In the genomic region with DNA sequence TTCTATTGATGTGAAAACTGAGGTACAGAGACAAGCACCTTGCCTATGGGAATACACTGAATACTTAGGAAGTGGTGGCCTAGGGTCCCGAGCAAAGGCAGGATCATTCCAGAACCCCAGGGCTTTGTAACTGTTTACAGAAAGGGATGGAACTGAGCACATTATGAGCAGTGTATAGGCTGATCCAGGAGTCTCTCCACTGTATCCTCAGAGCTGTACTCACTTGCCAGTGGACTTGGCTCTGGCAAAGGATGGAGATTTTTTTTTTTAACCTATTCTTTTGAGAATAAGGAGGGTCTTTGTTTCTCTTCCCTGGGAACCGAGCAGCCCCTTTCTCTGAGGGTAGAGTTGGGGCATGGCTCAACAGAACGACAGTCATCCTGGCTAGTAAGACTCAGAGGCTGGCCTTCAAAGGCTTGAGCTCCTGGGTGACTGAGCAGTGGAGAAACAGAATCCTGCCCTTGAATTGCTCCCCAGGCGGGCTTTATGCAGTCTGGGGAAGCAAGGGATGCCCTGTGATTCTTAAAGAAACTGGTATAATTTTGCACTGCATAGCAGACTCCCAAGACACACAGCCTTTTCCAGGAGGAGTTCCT, we compare ENCODE assay signal across 15 mouse cellular contexts. TPM values are rescaled to one million over a fixed set of nuclear protein-coding genes. Genes with fewer than 3 reads are reported as not detected.
DNase-seq lines count a peak whose midpoint lies in the region; ATAC-seq and TF ChIP-seq lines count a peak whose summit lies in the region.
"Had no signal": no experiment of that assay in that cellular context is flagged by ENCODE, and none has a peak within 500 bp of the region (broad histone marks: within the 10 kb centered on the region; RNA-seq: fewer than 3 reads in every experiment).

No protein-coding gene starts in this region.

- H3K4me2 ChIP-seq in hindbrain, embryonic 12.5 days (replicated peaks) = no peak overlapping the region
- no peak overlapping the region for H3K4me2 ChIP-seq in hindbrain, embryonic 11.5 days (replicated peaks; ENCODE audit: low read depth, low read length)
- no peak overlapping the region for H3K4me2 ChIP-seq in forebrain, embryonic 15.5 days (replicated peaks)
- H3K4me2 ChIP-seq: heart, embryonic 15.5 days; intestine, embryonic 15.5 days had no signal

- H3K4me1 ChIP-seq in hindbrain, embryonic 12.5 days = peaks cover 3% of the 10 kb centered on the region
- no peaks in the 10 kb centered on the region; the same call in 1 of the 2 replicates for H3K4me1 ChIP-seq in hindbrain, embryonic 11.5 days (replicated peaks; ENCODE audit: control insufficient read depth, insufficient read depth, low read length)
- H3K4me1 ChIP-seq in forebrain, embryonic 15.5 days = peaks cover 23% of the 10 kb centered on the region
- no peaks in the 10 kb centered on the region for H3K4me1 ChIP-seq in thymus, adult 2 months (replicated peaks; ENCODE audit: control insufficient read depth, insufficient read depth, low read length)
- H3K4me1 ChIP-seq: heart, embryonic 15.5 days had no signal

- TF ChIP-seq CTCF in brain, embryonic 14.5 days (IDR thresholded peaks at IDR 0.05; ENCODE audit: borderline replicate concordance, extremely low read depth, insufficient read depth, insufficient read length) = no peak
- no peak for TF ChIP-seq CTCF in thymus, adult 2 months (IDR thresholded peaks at IDR 0.05; ENCODE audit: borderline replicate concordance, control insufficient read depth, extremely low read depth, insufficient read depth, low read length, poor library complexity)

- no peak for TF ChIP-seq POLR2A in brain, embryonic 14.5 days (IDR thresholded peaks at IDR 0.05; ENCODE audit: borderline replicate concordance, extremely low read depth, insufficient read depth, insufficient read length, poor library complexity, severe bottlenecking)
- TF ChIP-seq POLR2A in thymus, adult 2 months (IDR thresholded peaks at IDR 0.05; ENCODE audit: control insufficient read depth, extremely low read depth, insufficient read depth, low read length, poor library complexity) = no peak

- DNase-seq in hindbrain, embryonic 11.5 days (ENCODE audit: low spot score) = no peak
- DNase-seq in brain, embryonic 14.5 days (ENCODE audit: low read depth) = peak; percentile 89
- DNase-seq in left cerebral cortex, postnatal 4 days = peak; percentile 38
- DNase-seq in thymus, adult 2 months = no peak
- no peak for DNase-seq in yolk sac, embryonic 10.5 days (ENCODE audit: low spot score)
- DNase-seq: gastrocnemius, postnatal 25 days; retina, postnatal 1 day; thymus, postnatal 4 days had no signal

- ATAC-seq in hindbrain, embryonic 12.5 days (ENCODE audit: low FRiP score) = peak; percentile 71
- no peak for ATAC-seq in hindbrain, embryonic 11.5 days (ENCODE audit: low FRiP score)
- ATAC-seq in forebrain, embryonic 15.5 days (replicated peaks) = peak; percentile 79
- ATAC-seq in granulocyte monocyte progenitor cell, adult 5-6 weeks (replicated peaks; ENCODE audit: poor library complexity, severe bottlenecking) = no peak
- ATAC-seq: intestine, embryonic 15.5 days; lung, postnatal 0 days had no signal

- 33% methylated on average over 4 of the region's 4 CpGs for WGBS in hindbrain, embryonic 12.5 days
- 35% methylated on average over 4 of the region's 4 CpGs for WGBS in hindbrain, embryonic 11.5 days
- 8% methylated on average over 4 of the region's 4 CpGs for WGBS in forebrain, embryonic 15.5 days
- WGBS in thymus, adult 2 months = 83% methylated on average over 4 of the region's 4 CpGs

- H3K9ac ChIP-seq in hindbrain, embryonic 12.5 days = no peak overlapping the region
- no peak overlapping the region for H3K9ac ChIP-seq in hindbrain, embryonic 11.5 days (ENCODE audit: low read depth, low read length)
- no peak overlapping the region for H3K9ac ChIP-seq in forebrain, embryonic 15.5 days (replicated peaks)
- H3K9ac ChIP-seq: heart, embryonic 15.5 days; intestine, embryonic 15.5 days had no signal

- no peaks in the 10 kb centered on the region for H3K9me3 ChIP-seq in hindbrain, embryonic 12.5 days (replicated peaks)
- no peaks in the 10 kb centered on the region for H3K9me3 ChIP-seq in hindbrain, embryonic 11.5 days (ENCODE audit: control insufficient read depth, low read length)
- H3K9me3 ChIP-seq in forebrain, embryonic 15.5 days = no peaks in the 10 kb centered on the region
- H3K9me3 ChIP-seq: heart, embryonic 15.5 days; intestine, embryonic 15.5 days had no signal

- no peaks in the 10 kb centered on the region for H3K27me3 ChIP-seq in hindbrain, embryonic 12.5 days
- H3K27me3 ChIP-seq in hindbrain, embryonic 11.5 days (ENCODE audit: control insufficient read depth, insufficient read depth, low read length) = no peaks in the 10 kb centered on the region
- H3K27me3 ChIP-seq in forebrain, embryonic 15.5 days = no peaks in the 10 kb centered on the region
- no peaks in the 10 kb centered on the region for H3K27me3 ChIP-seq in thymus, adult 2 months (ENCODE audit: control insufficient read depth, insufficient read depth, low read length)
- H3K27me3 ChIP-seq: heart, embryonic 15.5 days had no signal

- 0 out of 2 replicates have a peak overlapping the region, but pooled peaks have one; percentile 41 for H3K27ac ChIP-seq in hindbrain, embryonic 12.5 days
- H3K27ac ChIP-seq in hindbrain, embryonic 11.5 days (ENCODE audit: low read depth, low read length) = no peak overlapping the region
- peak overlapping the region; percentile 60 for H3K27ac ChIP-seq in forebrain, embryonic 15.5 days (replicated peaks)
- no peak overlapping the region for H3K27ac ChIP-seq in thymus, adult 2 months (ENCODE audit: control insufficient read depth, insufficient read depth, low read length)
- H3K27ac ChIP-seq: heart, embryonic 15.5 days; intestine, embryonic 15.5 days had no signal

- no peaks in the 10 kb centered on the region for H3K36me3 ChIP-seq in hindbrain, embryonic 12.5 days
- H3K36me3 ChIP-seq in hindbrain, embryonic 11.5 days (ENCODE audit: control insufficient read depth, insufficient read depth, low read length) = no peaks in the 10 kb centered on the region
- H3K36me3 ChIP-seq in forebrain, embryonic 15.5 days = no peaks in the 10 kb centered on the region
- no peaks in the 10 kb centered on the region for H3K36me3 ChIP-seq in thymus, adult 2 months (ENCODE audit: control insufficient read depth, insufficient read depth, low read length)
- H3K36me3 ChIP-seq: heart, embryonic 15.5 days; intestine, embryonic 15.5 days had no signal

- intact Hi-C loops in left cerebral cortex, postnatal 4 days (cut with DNase I) = no loop called here

- H3K4me3 ChIP-seq in hindbrain, embryonic 12.5 days = no peak overlapping the region
- H3K4me3 ChIP-seq in hindbrain, embryonic 11.5 days (ENCODE audit: low read depth, low read length) = no peak overlapping the region
- H3K4me3 ChIP-seq in forebrain, embryonic 15.5 days = no peak overlapping the region
- no peak overlapping the region for H3K4me3 ChIP-seq in thymus, adult 2 months (ENCODE audit: control insufficient read depth, insufficient read depth, low read length)
- H3K4me3 ChIP-seq: heart, embryonic 15.5 days; intestine, embryonic 15.5 days had no signal

RNA-seq across cellular contexts. Expression of gene Slc30a10, which starts 38.9 kb away (rescaled TPM):
- 1.4 and 1.8 TPM in 2 replicates for polyA plus RNA-seq in hindbrain, embryonic 12.5 days (2016; fragmentation: Nextera tagmentation; extraction: Ambion mirVana)
- polyA plus RNA-seq in hindbrain, embryonic 11.5 days (2014; fragmentation: Nextera tagmentation; extraction: Ambion mirVana) = 1.5 TPM in 2 replicates
- polyA plus RNA-seq in brain, embryonic 14.5 days (2012; rRNA removed) = 13.3 and 23.0 TPM in 2 replicates
- polyA plus RNA-seq in forebrain, embryonic 15.5 days (2015; fragmentation: Nextera tagmentation; extraction: Ambion mirVana) = 9.9 and 11.4 TPM in 2 replicates
- 10 to 100 TPM; 14.7 to 16.2 TPM for total RNA-seq in left cerebral cortex, postnatal 4 days (2021)
- 0.09 and 0.19 TPM in 2 replicates for polyA plus RNA-seq in thymus, adult 2 months (2012; rRNA removed)
- not detected in 2 replicates for total RNA-seq in granulocyte monocyte progenitor cell, adult 5-6 weeks (2014; fragmentation: Nextera tagmentation)
- total RNA-seq in granulocyte monocyte progenitor cell, adult 5-6 weeks (2017) = not detected in 2 replicates
- total RNA-seq: gastrocnemius, postnatal 25 days; monocyte, adult 5-6 weeks had no signal
- polyA plus RNA-seq: lung, postnatal 0 days had no signal

Comparison
In these comparisons a context has a peak if more than half of its experiments do, and no peak if none do; other contexts are left out.
1. ATAC-seq: peak in hindbrain, embryonic 12.5 days (single experiment) and forebrain, embryonic 15.5 days (single experiment); none in hindbrain, embryonic 11.5 days (single experiment) and granulocyte monocyte progenitor cell, adult 5-6 weeks (single experiment).
2. H3K27ac ChIP-seq: peak in hindbrain, embryonic 12.5 days (single experiment) and forebrain, embryonic 15.5 days (single experiment); none in hindbrain, embryonic 11.5 days (single experiment) and thymus, adult 2 months (single experiment).
3. DNase-seq: peak in brain, embryonic 14.5 days (single experiment) and left cerebral cortex, postnatal 4 days (single experiment); none in hindbrain, embryonic 11.5 days (single experiment), thymus, adult 2 months (single experiment) and yolk sac, embryonic 10.5 days (single experiment).